Mouse (Mus musculus): ENCODE measurements at regions not wholly inside any gene's neighbourhood (a gene's known extent, or its start where the extent isn't known, plus 50 kb on each side); places are given as distances from the start of the nearest gene placed in this dataset.
"Not testable (repeated sequence)": the region's sequence is repeated elsewhere in the genome, so short reads cannot be mapped to it uniquely, and the experiment has no call there.

- H3K27me3 ChIP-seq (ENCODE audit: low read depth, poor library complexity, severe bottlenecking), result no peaks in the 10 kb centered on the region
- no peak overlapping the region for H3K4me3 ChIP-seq
- H3K4me1 ChIP-seq, result no peaks in the 10 kb centered on the region
- no peak overlapping the region for H3K27ac ChIP-seq (replicated peaks)
- H3K36me3 ChIP-seq, result no peaks in the 10 kb centered on the region
- no peak for DNase-seq (ENCODE audit: low spot score)
- no peaks in the 10 kb centered on the region for H3K9me3 ChIP-seq (replicated peaks)
- 90% methylated on average over 5 of the region's 5 CpGs for WGBS
These were observed 126.0 kb upstream of the Syt13 start for GRCm38 (mm10) chr2:92788875-92789274.

- H3K4me1 ChIP-seq, result no peaks in the 10 kb centered on the region
- no peaks in the 10 kb centered on the region for H3K36me3 ChIP-seq
- no peak overlapping the region for H3K27ac ChIP-seq (replicated peaks)
- H3K4me3 ChIP-seq, result no peak overlapping the region
- 90% methylated on average over 2 of the region's 2 CpGs for WGBS
- no peaks in the 10 kb centered on the region for H3K27me3 ChIP-seq (ENCODE audit: low read depth, poor library complexity, severe bottlenecking)
- H3K9me3 ChIP-seq (replicated peaks), result no peaks in the 10 kb centered on the region
- DNase-seq (ENCODE audit: low spot score), result no peak
These were observed 124.5 kb upstream of the Syt13 start for GRCm38 (mm10) chr2:92790374-92790773.

GRCm38 (mm10) chr2:92799770-92800169 lies 115.1 kb upstream of the Syt13 start:
- Histone ChIP-seq H3K27me3 (ENCODE audit: low read depth, poor library complexity, severe bottlenecking) (no peaks in the 10 kb centered on the region), H3K4me3 (no peak overlapping the region), H3K4me1 (peaks cover 3% of the 10 kb centered on the region; the same call in 1 of the 2 replicates), H3K36me3 (no peaks in the 10 kb centered on the region), H3K9me3 (replicated peaks) (no peaks in the 10 kb centered on the region), H3K27ac (replicated peaks) (no peak overlapping the region)
- 91% methylated on average over 4 of the region's 4 CpGs for WGBS
- no peak for DNase-seq (ENCODE audit: low spot score)

GRCm38 (mm10) chr2:92800667-92801066 lies 114.2 kb upstream of the Syt13 start:
- 76% methylated on average over 5 of the region's 5 CpGs for WGBS
- DNase-seq (ENCODE audit: low spot score), result no peak
- no peak overlapping the region for H3K4me3 ChIP-seq
- H3K4me1 ChIP-seq, result peaks cover 11% of the 10 kb centered on the region
- no peak overlapping the region for H3K27ac ChIP-seq (replicated peaks)
- H3K9me3 ChIP-seq (replicated peaks), result no peaks in the 10 kb centered on the region
- H3K36me3 ChIP-seq, result no peaks in the 10 kb centered on the region
- no peaks in the 10 kb centered on the region for H3K27me3 ChIP-seq (ENCODE audit: low read depth, poor library complexity, severe bottlenecking)

- Histone ChIP-seq H3K9me3 (replicated peaks) (no peaks in the 10 kb centered on the region), H3K4me1 (peaks cover 54% of the 10 kb centered on the region), H3K36me3 (no peaks in the 10 kb centered on the region), H3K27ac (replicated peaks) (no peak overlapping the region), H3K4me3 (no peak overlapping the region), H3K27me3 (ENCODE audit: low read depth, poor library complexity, severe bottlenecking) (peaks cover 16% of the 10 kb centered on the region)
- DNase-seq (ENCODE audit: low spot score), result no peak
- 80% methylated on average over 1 of the region's 1 CpGs for WGBS
These were observed 110.0 kb upstream of the Syt13 start for GRCm38 (mm10) chr2:92804916-92805315.

GRCm38 (mm10) chr2:92805761-92806160 lies 109.1 kb upstream of the Syt13 start:
- Histone ChIP-seq H3K27ac (replicated peaks) (peak overlapping the region; percentile 83), H3K4me1 (peaks cover 62% of the 10 kb centered on the region), H3K27me3 (ENCODE audit: low read depth, poor library complexity, severe bottlenecking) (peaks cover 16% of the 10 kb centered on the region), H3K36me3 (no peaks in the 10 kb centered on the region), H3K9me3 (replicated peaks) (no peaks in the 10 kb centered on the region), H3K4me3 (no peak overlapping the region)
- 35% methylated on average over 4 of the region's 4 CpGs for WGBS
- no peak for DNase-seq (ENCODE audit: low spot score)

- 15% methylated on average over 7 of the region's 7 CpGs for WGBS
- Histone ChIP-seq H3K36me3 (no peaks in the 10 kb centered on the region), H3K9me3 (replicated peaks) (no peaks in the 10 kb centered on the region), H3K4me1 (peaks cover 63% of the 10 kb centered on the region), H3K27me3 (ENCODE audit: low read depth, poor library complexity, severe bottlenecking) (peaks cover 16% of the 10 kb centered on the region), H3K27ac (replicated peaks) (peak overlapping the region; percentile 83), H3K4me3 (no peak overlapping the region)
- peak; percentile 38 for DNase-seq (ENCODE audit: low spot score)
These were observed 108.3 kb upstream of the Syt13 start for GRCm38 (mm10) chr2:92806481-92807195.

- Histone ChIP-seq H3K27ac (replicated peaks) (peak overlapping the region; percentile 83), H3K9me3 (replicated peaks) (no peaks in the 10 kb centered on the region), H3K4me1 (peaks cover 63% of the 10 kb centered on the region), H3K27me3 (ENCODE audit: low read depth, poor library complexity, severe bottlenecking) (peaks cover 16% of the 10 kb centered on the region), H3K4me3 (no peak overlapping the region), H3K36me3 (no peaks in the 10 kb centered on the region)
- DNase-seq (ENCODE audit: low spot score), result peak; percentile 48
- WGBS, result 5% methylated on average over 8 of the region's 8 CpGs
These were observed 107.5 kb upstream of the Syt13 start for GRCm38 (mm10) chr2:92807404-92807803.

GRCm38 (mm10) chr2:92808121-92808520 lies 106.8 kb upstream of the Syt13 start:
- no peak for DNase-seq (ENCODE audit: low spot score)
- 73% methylated on average over 4 of the region's 4 CpGs for WGBS
- Histone ChIP-seq H3K4me1 (peaks cover 68% of the 10 kb centered on the region), H3K27ac (replicated peaks) (peak overlapping the region; percentile 83), H3K4me3 (no peak overlapping the region), H3K36me3 (no peaks in the 10 kb centered on the region), H3K27me3 (ENCODE audit: low read depth, poor library complexity, severe bottlenecking) (peaks cover 16% of the 10 kb centered on the region), H3K9me3 (replicated peaks) (no peaks in the 10 kb centered on the region)

- H3K27ac ChIP-seq (replicated peaks), result peak overlapping the region; percentile 83
- peaks cover 16% of the 10 kb centered on the region for H3K27me3 ChIP-seq (ENCODE audit: low read depth, poor library complexity, severe bottlenecking)
- H3K36me3 ChIP-seq, result no peaks in the 10 kb centered on the region
- WGBS, result 16% methylated on average over 3 of the region's 3 CpGs
- H3K4me3 ChIP-seq, result no peak overlapping the region
- DNase-seq (ENCODE audit: low spot score), result no peak
- H3K9me3 ChIP-seq (replicated peaks), result no peaks in the 10 kb centered on the region
- peaks cover 72% of the 10 kb centered on the region for H3K4me1 ChIP-seq
These were observed 105.7 kb upstream of the Syt13 start for GRCm38 (mm10) chr2:92809226-92809625.

GRCm38 (mm10) chr2:92809681-92810323 lies 105.1 kb upstream of the Syt13 start:
- H3K4me3 ChIP-seq, result no peak overlapping the region
- WGBS, result 82% methylated on average over 4 of the region's 4 CpGs
- H3K36me3 ChIP-seq, result no peaks in the 10 kb centered on the region
- H3K9me3 ChIP-seq (replicated peaks), result no peaks in the 10 kb centered on the region
- H3K27ac ChIP-seq (replicated peaks), result 0 out of 2 replicates have a peak overlapping the region, but pooled peaks have one; percentile 30
- H3K27me3 ChIP-seq (ENCODE audit: low read depth, poor library complexity, severe bottlenecking), result peaks cover 16% of the 10 kb centered on the region
- DNase-seq (ENCODE audit: low spot score), result no peak
- H3K4me1 ChIP-seq, result peaks cover 68% of the 10 kb centered on the region

- WGBS, result 14% methylated on average over 6 of the region's 6 CpGs
- not testable (repeated sequence) for H3K4me3 ChIP-seq; H3K27ac ChIP-seq (replicated peaks); H3K9me3 ChIP-seq (replicated peaks); H3K36me3 ChIP-seq
- DNase-seq (ENCODE audit: low spot score), result peak; percentile 55
- peaks cover 58% of the 10 kb centered on the region for H3K4me1 ChIP-seq
- peaks cover 16% of the 10 kb centered on the region for H3K27me3 ChIP-seq (ENCODE audit: low read depth, poor library complexity, severe bottlenecking)
These were observed 103.9 kb upstream of the Syt13 start for GRCm38 (mm10) chr2:92810956-92811355.

GRCm38 (mm10) chr2:92813028-92813427 lies 101.9 kb upstream of the Syt13 start:
- WGBS, result 81% methylated on average over 11 of the region's 11 CpGs
- no peak for DNase-seq (ENCODE audit: low spot score)
- Histone ChIP-seq H3K36me3 (no peaks in the 10 kb centered on the region), H3K4me3 (no peak overlapping the region), H3K9me3 (replicated peaks) (no peaks in the 10 kb centered on the region), H3K4me1 (peaks cover 37% of the 10 kb centered on the region), H3K27me3 (ENCODE audit: low read depth, poor library complexity, severe bottlenecking) (peaks cover 8% of the 10 kb centered on the region), H3K27ac (replicated peaks) (0 out of 2 replicates have a peak overlapping the region, but pooled peaks have one; percentile 13)
